Mouse (Mus musculus) liver, postnatal 0 days (tissue): ENCODE data around the gene Ddb1. TPM values are rescaled to one million over a fixed set of nuclear protein-coding genes. Genes with fewer than 3 reads are reported as not detected.

ENCODE experiments used
- ATAC-seq: fragments of 200-750 bp; cut with Nextera tagmentation; 2 replicates; pipeline ENCODE4 v1.8.0; 2017; ENCODE audit warnings: mild to moderate bottlenecking, moderate library complexity
- DNase-seq: peaks from one replicate; pipeline ENCODE4 v3.0.0-alpha.2; 2016
- H3K27ac ChIP-seq: fragments of 300-500 bp; sonication (generic); 2 replicates; pipeline ENCODE4 v1.5.1; 2014; ENCODE audit warnings: antibody characterized with exemption, moderate library complexity, mild to moderate bottlenecking, low read depth
- H3K27me3 ChIP-seq: fragments of 300-500 bp; sonication (generic); 2 replicates; pipeline ENCODE4 v1.6.1; 2014; ENCODE audit warnings: low read length, control low read depth, mixed read lengths; ENCODE audit not compliant: insufficient read depth
- H3K36me3 ChIP-seq: fragments of 300-500 bp; sonication (generic); replicated peaks from 2 replicates; pipeline ENCODE4 v1.6.1; 2014; ENCODE audit warnings: mild to moderate bottlenecking, control low read depth, low read length, moderate library complexity, mixed read lengths; ENCODE audit not compliant: insufficient read depth
- H3K4me1 ChIP-seq: fragments of 300-500 bp; sonication (generic); 2 replicates; pipeline ENCODE4 v1.6.1; 2014; ENCODE audit warnings: antibody characterized with exemption, mild to moderate bottlenecking, control low read depth; ENCODE audit not compliant: insufficient read depth
- H3K4me2 ChIP-seq: fragments of 300-500 bp; sonication (generic); 2 replicates; pipeline ENCODE4 v1.6.1; 2014; ENCODE audit warnings: low read depth, mild to moderate bottlenecking, low read length, moderate library complexity, mixed read lengths
- H3K4me3 ChIP-seq: fragments of 300-500 bp; sonication (generic); 2 replicates; pipeline ENCODE4 v1.5.1; 2014; ENCODE audit warnings: low read depth, low read length
- H3K9ac ChIP-seq: fragments of 300-500 bp; sonication (generic); replicated peaks from 2 replicates; pipeline ENCODE4 v1.6.1; 2014; ENCODE audit warnings: mild to moderate bottlenecking, moderate library complexity
- H3K9me3 ChIP-seq: fragments of 300-500 bp; sonication (generic); 2 replicates; pipeline ENCODE4 v1.6.1; 2016; ENCODE audit warnings: mild to moderate bottlenecking, control low read depth, low read length, mixed read lengths
- CTCF ChIP-seq: sonication (generic); IDR thresholded peaks from 2 replicates; pipeline ENCODE4 v1.5.1; 2016; ENCODE audit warnings: antibody characterized with exemption, low read depth
- EP300 ChIP-seq: IDR thresholded peaks from 2 replicates; pipeline ENCODE4 v1.6.1; 2016; ENCODE audit warnings: antibody characterized with exemption, low read depth, mild to moderate bottlenecking
- WGBS: fragments of 180-500 bp; shearing (Covaris S2); extraction: QIAGEN DNeasy Blood & Tissue Kit; methylation state at CpG from one replicate; pipeline ENCODE4 v1.1.7; 2014; ENCODE audit not compliant: insufficient replicate concordance; 5-methylcytosine and 5-hydroxymethylcytosine counted together
- polyA plus RNA-seq: library from polyadenylated mRNA; unstranded; fragments of >200 nt; fragmentation: Nextera tagmentation; extraction: Ambion mirVana; gene quantifications from 2 replicates; pipeline ENCODE4 v1.2.1, GENCODE M21; 2015

The Ddb1 gene
- polyA plus RNA-seq, 1 experiment from 2014 or later = 81.3 TPM

DNA sequence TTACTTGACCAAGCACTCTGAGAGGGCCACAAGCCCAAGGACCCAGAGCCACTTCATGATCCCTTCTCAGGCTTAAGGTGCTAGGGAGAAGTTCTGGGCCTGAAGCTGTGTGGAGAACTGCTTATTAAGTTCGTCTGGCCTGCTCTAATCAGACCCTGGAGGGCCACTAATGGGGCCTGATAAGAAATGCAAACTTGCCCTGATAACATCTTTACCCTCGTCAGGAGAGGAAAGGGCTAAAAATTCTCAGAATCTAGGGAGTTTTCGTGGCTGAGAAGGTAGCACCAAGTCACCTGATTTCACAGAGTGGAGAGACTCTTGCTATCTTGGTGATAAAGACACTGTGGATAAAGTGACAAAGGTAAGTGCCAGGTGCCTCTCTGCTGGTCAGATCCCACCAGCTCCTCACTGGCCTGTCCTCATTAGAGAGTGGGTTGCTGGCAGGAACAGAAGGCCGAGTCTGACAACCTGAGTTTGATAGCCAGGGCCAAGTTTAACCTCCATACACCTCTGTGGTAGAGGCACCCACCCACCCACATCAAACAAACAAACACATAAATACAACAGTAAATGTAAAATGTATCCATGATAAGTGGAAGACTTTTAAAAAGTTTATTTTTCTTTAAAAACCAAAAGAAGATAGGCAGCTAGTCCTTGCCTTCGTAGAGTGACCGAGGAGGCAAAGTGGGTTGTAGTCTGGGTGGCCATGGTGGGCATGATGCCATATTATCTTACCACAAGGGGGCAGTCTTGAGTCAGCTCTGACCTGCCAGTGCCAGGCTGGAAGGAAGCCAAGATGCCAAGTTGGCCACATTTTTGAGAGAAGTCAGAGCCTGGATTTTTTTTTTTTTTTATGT, 73.0 kb downstream of the Ddb1 start, which contains the start of gene Pga5:
Gene Pga5, minus strand, starts transcription at position 157 of the 857 bp plus-strand sequence.
- TF ChIP-seq CTCF (peak; percentile 95), EP300 (no peak)
- Histone ChIP-seq H3K4me3 (no peak within 1 kb of the TSS), H3K27ac (no peak within 1 kb of the TSS), H3K36me3 (no peaks in the 10 kb centered on the region), H3K4me1 (no peaks in the 10 kb centered on the region), H3K9ac (no peak within 1 kb of the TSS), H3K4me2 (no peak within 1 kb of the TSS), H3K27me3 (no peaks in the 10 kb centered on the region), H3K9me3 (no peaks in the 10 kb centered on the region)
- peak; percentile 85 for DNase-seq
- peak; percentile 62 for ATAC-seq
- WGBS = 26% methylated on average over 6 of the region's 6 CpGs

DNA sequence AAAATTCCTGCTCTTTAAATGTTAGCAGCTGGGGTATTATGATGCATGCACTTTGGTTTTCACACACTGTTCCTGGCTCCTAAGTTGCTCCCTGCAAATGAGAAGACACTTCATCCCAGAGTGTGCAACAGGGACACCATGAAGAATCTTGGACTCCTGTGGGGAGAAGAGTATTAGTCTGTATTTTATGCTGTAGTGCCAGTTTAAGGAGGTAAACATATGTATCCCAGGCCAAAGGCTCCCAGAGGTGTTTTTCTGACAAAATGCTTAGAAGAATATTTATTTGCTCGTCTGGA, 73.6 kb downstream of the Ddb1 start:
- ATAC-seq (no peak), DNase-seq (no peak)
- no peak overlapping the region for H3K27ac ChIP-seq
- TF ChIP-seq EP300 (no peak), CTCF (no peak)
- no peak overlapping the region for H3K4me2 ChIP-seq
- no peak overlapping the region for H3K4me3 ChIP-seq
- H3K36me3 ChIP-seq = no peaks in the 10 kb centered on the region
- 75% methylated on average over 1 of the region's 1 CpGs for WGBS
- H3K27me3 ChIP-seq = no peaks in the 10 kb centered on the region
- H3K9ac ChIP-seq = no peak overlapping the region
- no peaks in the 10 kb centered on the region for H3K9me3 ChIP-seq
- H3K4me1 ChIP-seq = no peaks in the 10 kb centered on the region

Other genes starting within 250 kb of the Ddb1 start
- 0.04 and 0.24 TPM in 2 replicates for gene Syt7, start 216.2 kb upstream of the Ddb1 start, polyA plus RNA-seq
- gene Lrrc10b, start 147.9 kb upstream of the Ddb1 start, polyA plus RNA-seq = 0.05 TPM in 1 of 2 replicates, not detected in the other
- gene Ppp1r32, start 122.4 kb upstream of the Ddb1 start, polyA plus RNA-seq = 0.11 and 0.15 TPM in 2 replicates
- 8.5 and 9.1 TPM in 2 replicates for gene Cpsf7, start 80.1 kb upstream of the Ddb1 start, polyA plus RNA-seq
- 23.6 and 25.4 TPM in 2 replicates for gene Sdhaf2, start 79.2 kb upstream of the Ddb1 start, polyA plus RNA-seq
- 11.7 and 13.0 TPM in 2 replicates for gene Tmem216, start 49.1 kb upstream of the Ddb1 start, polyA plus RNA-seq
- 18.5 and 19.0 TPM in 2 replicates for gene Cyb561a3, start 28.2 kb upstream of the Ddb1 start, polyA plus RNA-seq
- gene Tmem138, start 28.0 kb upstream of the Ddb1 start, polyA plus RNA-seq = 8.2 and 8.4 TPM in 2 replicates
- gene Tkfc, start 327 bp downstream of the Ddb1 start, polyA plus RNA-seq = 82.1 and 133 TPM in 2 replicates
- gene Vwce, start 28.9 kb downstream of the Ddb1 start, polyA plus RNA-seq = 18.2 and 19.9 TPM in 2 replicates
- 0.07 TPM in 1 of 2 replicates, not detected in the other for gene Pga5, start 72.7 kb downstream of the Ddb1 start, polyA plus RNA-seq
- 8.2 and 9.4 TPM in 2 replicates for gene Vps37c, start 83.4 kb downstream of the Ddb1 start, polyA plus RNA-seq
- 0.16 and 0.17 TPM in 2 replicates for gene Cd5, start 133.7 kb downstream of the Ddb1 start, polyA plus RNA-seq
- 0.11 TPM in 1 of 2 replicates, not detected in the other for gene Cd6, start 224.7 kb downstream of the Ddb1 start, polyA plus RNA-seq
- gene Slc15a3, start 234.4 kb downstream of the Ddb1 start, polyA plus RNA-seq = 4.2 and 4.4 TPM in 2 replicates